Mouse (Mus musculus) liver, postnatal 0 days (tissue): ENCODE results near the gene Mcu.

Source experiments
- CTCF ChIP-seq: sonication (generic); IDR thresholded peaks from 2 replicates; pipeline ENCODE4 v1.5.1; 2016; ENCODE audit warnings: antibody characterized with exemption, low read depth
- EP300 ChIP-seq: IDR thresholded peaks from 2 replicates; pipeline ENCODE4 v1.6.1; 2016; ENCODE audit warnings: antibody characterized with exemption, low read depth, mild to moderate bottlenecking

DNA sequence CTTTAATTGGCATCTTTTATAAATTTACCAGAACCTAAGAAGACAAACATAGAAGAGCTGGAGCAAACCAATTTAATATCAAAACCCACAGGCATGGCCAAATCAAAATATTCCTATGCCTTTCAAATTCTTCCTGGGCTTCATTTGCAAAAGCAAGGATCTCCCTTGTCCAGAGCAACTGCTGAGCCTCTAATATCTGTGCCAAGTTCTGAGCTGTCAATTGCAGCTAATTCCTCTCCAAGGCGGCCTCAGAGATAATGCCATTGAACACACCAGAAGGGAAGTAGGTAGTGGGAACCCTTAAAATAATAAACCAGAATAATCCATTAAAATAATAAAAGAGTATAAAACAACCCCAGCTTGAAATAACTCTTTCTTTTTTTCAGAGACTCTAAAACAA, 64.0 kb downstream of the Mcu start:
- TF ChIP-seq EP300 (no peak), CTCF (no peak)
